Mouse (Mus musculus) liver, embryonic 12.5 days (tissue): ENCODE data around the gene Cryaa. TPM values are rescaled to one million over a fixed set of nuclear protein-coding genes. Genes with fewer than 3 reads are reported as not detected.
A peak's percentile ranks its signal among the peaks of the same experiment; 100 is the strongest.
"Not testable (repeated sequence)": the region's sequence is repeated elsewhere in the genome, so short reads cannot be mapped to it uniquely, and the experiment has no call there.

Experiments
- ATAC-seq: fragments of 200-750 bp; cut with Nextera tagmentation; 2 replicates; pipeline ENCODE4 v1.8.0; 2017; ENCODE audit warnings: moderate number of reproducible peaks, mild to moderate bottlenecking, moderate library complexity
- H3K27ac ChIP-seq: fragments of 300-500 bp; sonication (generic); 2 replicates; pipeline ENCODE4 v1.5.1; 2016; ENCODE audit warnings: mild to moderate bottlenecking
- H3K27me3 ChIP-seq: fragments of 300-500 bp; sonication (generic); replicated peaks from 2 replicates; pipeline ENCODE4 v1.6.1; 2016; ENCODE audit warnings: mild to moderate bottlenecking, moderate library complexity
- H3K36me3 ChIP-seq: fragments of 300-500 bp; sonication (generic); 2 replicates; pipeline ENCODE4 v1.6.1; 2016; ENCODE audit warnings: mild to moderate bottlenecking, moderate library complexity
- H3K4me1 ChIP-seq: fragments of 300-500 bp; sonication (generic); 2 replicates; pipeline ENCODE4 v1.6.1; 2016
- H3K4me2 ChIP-seq: fragments of 300-500 bp; sonication (generic); 2 replicates; pipeline ENCODE4 v1.6.1; 2016; ENCODE audit warnings: mild to moderate bottlenecking, moderate library complexity
- H3K4me3 ChIP-seq: fragments of 300-500 bp; sonication (generic); 2 replicates; pipeline ENCODE4 v1.5.1; 2016; ENCODE audit warnings: mild to moderate bottlenecking, moderate library complexity
- H3K9ac ChIP-seq: fragments of 300-500 bp; sonication (generic); 2 replicates; pipeline ENCODE4 v1.6.1; 2016; ENCODE audit warnings: mild to moderate bottlenecking, moderate library complexity
- H3K9me3 ChIP-seq: fragments of 300-500 bp; sonication (generic); replicated peaks from 2 replicates; pipeline ENCODE4 v1.6.1; 2016; ENCODE audit warnings: mild to moderate bottlenecking, moderate library complexity
- WGBS: fragments of 180-500 bp; shearing (Covaris S2); methylation state at CpG from one replicate; pipeline ENCODE4 v1.1.7; 2016; ENCODE audit not compliant: insufficient replicate concordance; 5-methylcytosine and 5-hydroxymethylcytosine counted together
- polyA plus RNA-seq: library from polyadenylated mRNA; unstranded; fragments of >200 nt; fragmentation: Nextera tagmentation; extraction: Ambion mirVana; gene quantifications from 2 replicates; pipeline ENCODE4 v1.2.1, GENCODE M21; 2016

The Cryaa gene
- polyA plus RNA-seq, 1 experiment from 2014 or later: not detected

- no peaks in the 10 kb centered on the region for H3K36me3 ChIP-seq
- peak overlapping the region; percentile 44 for H3K4me2 ChIP-seq
- 5% methylated on average over 20 of the region's 20 CpGs for WGBS
- no peak overlapping the region for H3K9ac ChIP-seq
- no peak overlapping the region for H3K27ac ChIP-seq
- H3K9me3 ChIP-seq: no peaks in the 10 kb centered on the region
- H3K4me3 ChIP-seq: no peak overlapping the region
- H3K4me1 ChIP-seq: peaks cover 9% of the 10 kb centered on the region
- peaks cover 24% of the 10 kb centered on the region; the same call in 1 of the 2 replicates for H3K27me3 ChIP-seq
- ATAC-seq: peak; percentile 47
Observed at GRCm38 (mm10) chr17:31693330-31694022, 15.9 kb downstream of the Cryaa start.

- no peak overlapping the region for H3K4me2 ChIP-seq
Observed at GRCm38 (mm10) chr17:31694023-31694376, 16.4 kb downstream of the Cryaa start.

GRCm38 (mm10) chr17:31694949-31695348, 17.3 kb downstream of the Cryaa start:
- Histone ChIP-seq H3K4me3 (no peak overlapping the region), H3K4me2 (no peak overlapping the region), H3K27ac (no peak overlapping the region), H3K4me1 (peaks cover 9% of the 10 kb centered on the region), H3K36me3 (no peaks in the 10 kb centered on the region), H3K9me3 (no peaks in the 10 kb centered on the region), H3K9ac (no peak overlapping the region), H3K27me3 (peaks cover 21% of the 10 kb centered on the region; the same call in 1 of the 2 replicates)
- no peak for ATAC-seq
- 57% methylated on average over 1 of the region's 1 CpGs for WGBS

More at GRCm38 (mm10) chr17:31694023-31694376, 16.4 kb downstream of the Cryaa start:
- H3K27ac ChIP-seq: no peak overlapping the region
- no peak overlapping the region for H3K4me3 ChIP-seq
- H3K4me1 ChIP-seq: peaks cover 9% of the 10 kb centered on the region
- H3K36me3 ChIP-seq: no peaks in the 10 kb centered on the region
- no peak for ATAC-seq
- H3K9ac ChIP-seq: no peak overlapping the region
- 54% methylated on average over 7 of the region's 7 CpGs for WGBS
- H3K9me3 ChIP-seq: no peaks in the 10 kb centered on the region
- H3K27me3 ChIP-seq: peaks cover 22% of the 10 kb centered on the region; the same call in 1 of the 2 replicates

GRCm38 (mm10) chr17:31695356-31695755, 17.7 kb downstream of the Cryaa start:
- H3K4me2 ChIP-seq, H3K9me3 ChIP-seq, H3K36me3 ChIP-seq, ATAC-seq, H3K4me1 ChIP-seq, H3K27ac ChIP-seq, H3K9ac ChIP-seq, H3K4me3 ChIP-seq: not testable (repeated sequence)
- H3K27me3 ChIP-seq: peaks cover 21% of the 10 kb centered on the region; the same call in 1 of the 2 replicates
- 64% methylated on average over 7 of the region's 7 CpGs for WGBS

GRCm38 (mm10) chr17:31698347-31698746, 20.7 kb downstream of the Cryaa start:
- Histone ChIP-seq H3K27me3 (peaks cover 12% of the 10 kb centered on the region; the same call in 1 of the 2 replicates), H3K27ac (no peak overlapping the region), H3K9me3 (no peaks in the 10 kb centered on the region), H3K9ac (no peak overlapping the region), H3K4me1 (peaks cover 5% of the 10 kb centered on the region), H3K36me3 (no peaks in the 10 kb centered on the region), H3K4me3 (no peak overlapping the region), H3K4me2 (no peak overlapping the region)
- WGBS: 67% methylated on average over 11 of the region's 11 CpGs
- no peak for ATAC-seq

GRCm38 (mm10) chr17:31703276-31703980, 25.8 kb downstream of the Cryaa start:
- Histone ChIP-seq H3K36me3 (no peaks in the 10 kb centered on the region), H3K27me3 (peaks cover 11% of the 10 kb centered on the region; the same call in 1 of the 2 replicates), H3K27ac (no peak overlapping the region), H3K4me2 (no peak overlapping the region), H3K4me3 (no peak overlapping the region), H3K9me3 (no peaks in the 10 kb centered on the region), H3K4me1 (no peaks in the 10 kb centered on the region), H3K9ac (no peak overlapping the region)
- 0 out of 2 replicates have a peak, but pooled peaks have one; percentile 37 for ATAC-seq
- WGBS: 51% methylated on average over 6 of the region's 6 CpGs

GRCm38 (mm10) chr17:31705271-31706020, 27.8 kb downstream of the Cryaa start:
- Histone ChIP-seq H3K4me1 (no peaks in the 10 kb centered on the region), H3K9ac (no peak overlapping the region), H3K36me3 (no peaks in the 10 kb centered on the region), H3K27ac (no peak overlapping the region), H3K4me2 (no peak overlapping the region), H3K4me3 (no peak overlapping the region), H3K9me3 (no peaks in the 10 kb centered on the region), H3K27me3 (peaks cover 16% of the 10 kb centered on the region; the same call in 1 of the 2 replicates)
- 65% methylated on average over 20 of the region's 20 CpGs for WGBS
- no peak for ATAC-seq

- Histone ChIP-seq H3K27ac (no peak overlapping the region), H3K9ac (no peak overlapping the region), H3K4me3 (no peak overlapping the region), H3K27me3 (peaks cover 15% of the 10 kb centered on the region; the same call in 1 of the 2 replicates), H3K36me3 (no peaks in the 10 kb centered on the region), H3K4me1 (no peaks in the 10 kb centered on the region), H3K4me2 (no peak overlapping the region), H3K9me3 (no peaks in the 10 kb centered on the region)
- no peak for ATAC-seq
- 56% methylated on average over 7 of the region's 7 CpGs for WGBS
Observed at GRCm38 (mm10) chr17:31709121-31709741, 31.6 kb downstream of the Cryaa start.

- no peaks in the 10 kb centered on the region for H3K4me1 ChIP-seq
- no peak overlapping the region for H3K9ac ChIP-seq
- 66% methylated on average over 8 of the region's 8 CpGs for WGBS
- no peak overlapping the region for H3K27ac ChIP-seq
- H3K36me3 ChIP-seq: no peaks in the 10 kb centered on the region
- H3K4me3 ChIP-seq: no peak overlapping the region
- H3K27me3 ChIP-seq: peaks cover 15% of the 10 kb centered on the region; the same call in 1 of the 2 replicates
- ATAC-seq: no peak
- no peaks in the 10 kb centered on the region for H3K9me3 ChIP-seq
- H3K4me2 ChIP-seq: no peak overlapping the region
Observed at GRCm38 (mm10) chr17:31710455-31710854, 32.8 kb downstream of the Cryaa start.

- ATAC-seq: no peak
- H3K9me3 ChIP-seq: no peaks in the 10 kb centered on the region
- H3K9ac ChIP-seq: no peak overlapping the region
- H3K4me2 ChIP-seq: no peak overlapping the region
- 71% methylated on average over 9 of the region's 9 CpGs for WGBS
- H3K27ac ChIP-seq: no peak overlapping the region
- H3K4me3 ChIP-seq: no peak overlapping the region
- H3K36me3 ChIP-seq: no peaks in the 10 kb centered on the region
- H3K4me1 ChIP-seq: no peaks in the 10 kb centered on the region
- H3K27me3 ChIP-seq: 0 out of 2 replicates have a peak, but pooled peaks cover 7% of the 10 kb centered on the region
Observed at GRCm38 (mm10) chr17:31713709-31714108, 36.1 kb downstream of the Cryaa start.

GRCm38 (mm10) chr17:31714125-31714524, 36.5 kb downstream of the Cryaa start:
- no peak for ATAC-seq
- no peak overlapping the region for H3K9ac ChIP-seq
- no peaks in the 10 kb centered on the region for H3K9me3 ChIP-seq
- H3K4me2 ChIP-seq: no peak overlapping the region
- no peaks in the 10 kb centered on the region for H3K4me1 ChIP-seq
- no peak overlapping the region for H3K27ac ChIP-seq
- H3K4me3 ChIP-seq: no peak overlapping the region
- WGBS: 66% methylated on average over 3 of the region's 3 CpGs
- 0 out of 2 replicates have a peak, but pooled peaks cover 3% of the 10 kb centered on the region for H3K27me3 ChIP-seq
- H3K36me3 ChIP-seq: no peaks in the 10 kb centered on the region
